Mouse (Mus musculus): Measurements from ENCODE around the gene Rasa4. TPM values are rescaled to one million over a fixed set of nuclear protein-coding genes. Genes with fewer than 3 reads are reported as not detected.

Rasa4 gene
- total and polyA plus RNA-seq, 2 experiments from 2014 or later, result 26.8 to 30.6 TPM

DNA sequence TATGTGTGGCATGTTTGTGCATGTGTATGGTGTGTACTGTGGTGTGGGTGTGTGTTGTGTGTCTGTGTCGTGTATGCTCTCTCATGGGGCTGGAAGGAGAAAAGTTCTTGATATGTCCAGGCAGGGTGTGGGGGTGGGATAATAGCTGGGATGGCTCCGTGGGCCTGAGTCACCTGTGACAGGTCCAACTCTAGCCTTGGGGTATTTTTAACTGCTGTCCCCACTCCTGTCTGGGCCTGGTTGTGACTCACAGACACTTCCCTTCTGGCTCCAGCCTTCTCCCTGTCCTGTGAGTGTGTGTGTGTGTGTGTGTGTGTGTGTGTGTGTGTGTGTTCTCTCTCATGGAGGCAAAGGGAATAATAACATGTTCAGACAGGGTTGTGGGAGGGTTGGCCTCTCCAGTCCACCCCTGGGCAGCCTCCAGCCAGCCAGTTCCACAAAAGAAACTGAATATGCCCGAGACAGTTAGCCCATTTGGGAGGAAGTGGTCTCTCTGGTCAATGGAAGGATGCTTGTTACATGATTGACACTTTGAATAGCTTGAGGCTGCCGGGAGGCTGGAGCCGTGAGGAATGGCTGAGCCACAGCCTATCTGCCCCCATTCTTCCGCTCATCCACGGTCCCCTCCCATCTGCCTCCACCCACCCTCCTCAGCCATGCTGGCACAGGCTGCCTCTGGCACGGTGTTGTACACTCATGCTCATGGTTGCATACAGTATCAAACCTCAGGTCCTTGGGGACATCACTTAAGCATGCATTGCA lies 10.7 kb downstream of the Rasa4 start:
- peaks cover 15% of the 10 kb centered on the region for H3K36me3 ChIP-seq (ENCODE audit: insufficient read depth, low read length)
- WGBS, result 43% methylated on average over 8 of the region's 8 CpGs
- H3K4me1 ChIP-seq (ENCODE audit: insufficient read depth, low read length), result no peaks in the 10 kb centered on the region
- H3K4me2 ChIP-seq (ENCODE audit: low read depth, low read length, poor library complexity, severe bottlenecking), result no peak overlapping the region
- H3K4me3 ChIP-seq (ENCODE audit: low read depth, low read length), result no peak overlapping the region
- H3K27me3 ChIP-seq (ENCODE audit: insufficient read depth, low read length), result no peaks in the 10 kb centered on the region
- TF ChIP-seq CTCF (IDR thresholded peaks at IDR 0.05), result no peak
- DNase-seq (ENCODE audit: low spot score) (peak; percentile 0), ATAC-seq (ENCODE audit: low FRiP score) (no peak)
- no peaks in the 10 kb centered on the region for H3K9me3 ChIP-seq (ENCODE audit: low read length)
- H3K27ac ChIP-seq (ENCODE audit: low read depth, low read length), result no peak overlapping the region
- H3K9ac ChIP-seq (replicated peaks; ENCODE audit: low read length, poor library complexity, severe bottlenecking), result no peak overlapping the region

GRCm38 (mm10) chr5:136095089-136095488 lies 11.4 kb downstream of the Rasa4 start:
- no peak overlapping the region for H3K4me2 ChIP-seq (ENCODE audit: low read depth, low read length, poor library complexity, severe bottlenecking)
- ATAC-seq (ENCODE audit: low FRiP score), result no peak
- no peak for TF ChIP-seq CTCF (IDR thresholded peaks at IDR 0.05)
- H3K36me3 ChIP-seq (ENCODE audit: insufficient read depth, low read length), result peaks cover 15% of the 10 kb centered on the region
- H3K27ac ChIP-seq (ENCODE audit: low read depth, low read length), result no peak overlapping the region
- WGBS, result 66% methylated on average over 7 of the region's 7 CpGs
- H3K4me3 ChIP-seq (ENCODE audit: low read depth, low read length), result no peak overlapping the region
- DNase-seq (ENCODE audit: low spot score), result no peak
- H3K4me1 ChIP-seq (ENCODE audit: insufficient read depth, low read length), result no peaks in the 10 kb centered on the region
- H3K9ac ChIP-seq (replicated peaks; ENCODE audit: low read length, poor library complexity, severe bottlenecking), result no peak overlapping the region
- H3K27me3 ChIP-seq (ENCODE audit: insufficient read depth, low read length), result no peaks in the 10 kb centered on the region
- no peaks in the 10 kb centered on the region for H3K9me3 ChIP-seq (ENCODE audit: low read length)

- Histone ChIP-seq H3K9ac (replicated peaks; ENCODE audit: low read length, poor library complexity, severe bottlenecking) (no peak overlapping the region), H3K4me2 (ENCODE audit: low read depth, low read length, poor library complexity, severe bottlenecking) (no peak overlapping the region), H3K4me1 (ENCODE audit: insufficient read depth, low read length) (no peaks in the 10 kb centered on the region), H3K4me3 (ENCODE audit: low read depth, low read length) (no peak overlapping the region), H3K9me3 (ENCODE audit: low read length) (no peaks in the 10 kb centered on the region), H3K27me3 (ENCODE audit: insufficient read depth, low read length) (no peaks in the 10 kb centered on the region), H3K36me3 (ENCODE audit: insufficient read depth, low read length) (peaks cover 6% of the 10 kb centered on the region; the same call in 1 of the 2 replicates), H3K27ac (ENCODE audit: low read depth, low read length) (no peak overlapping the region)
- DNase-seq (ENCODE audit: low spot score), result no peak
- 79% methylated on average over 10 of the region's 10 CpGs for WGBS
- no peak for TF ChIP-seq CTCF (IDR thresholded peaks at IDR 0.05)
- ATAC-seq (ENCODE audit: low FRiP score), result no peak
Observed at GRCm38 (mm10) chr5:136098536-136098935, 14.8 kb downstream of the Rasa4 start.

- 0 out of 2 replicates have a peak overlapping the region, but pooled peaks have one; percentile 44 for H3K9ac ChIP-seq (replicated peaks; ENCODE audit: low read length, poor library complexity, severe bottlenecking)
- H3K27me3 ChIP-seq (ENCODE audit: insufficient read depth, low read length), result no peaks in the 10 kb centered on the region
- WGBS, result 5% methylated on average over 41 of the region's 41 CpGs
- ATAC-seq (ENCODE audit: low FRiP score) (peak; percentile 83), DNase-seq (ENCODE audit: low spot score) (peak; percentile 88)
- H3K4me3 ChIP-seq (ENCODE audit: low read depth, low read length), result peak overlapping the region; percentile 35
- peak overlapping the region; percentile 61 for H3K4me2 ChIP-seq (ENCODE audit: low read depth, low read length, poor library complexity, severe bottlenecking)
- no peaks in the 10 kb centered on the region for H3K9me3 ChIP-seq (ENCODE audit: low read length)
- TF ChIP-seq CTCF (IDR thresholded peaks at IDR 0.05), result peak; percentile 92
- H3K27ac ChIP-seq (ENCODE audit: low read depth, low read length), result 0 out of 2 replicates have a peak overlapping the region, but pooled peaks have one; percentile 26
- H3K36me3 ChIP-seq (ENCODE audit: insufficient read depth, low read length), result peaks cover 12% of the 10 kb centered on the region; the same call in 1 of the 2 replicates
- no peaks in the 10 kb centered on the region for H3K4me1 ChIP-seq (ENCODE audit: insufficient read depth, low read length)
Observed at GRCm38 (mm10) chr5:136102099-136102820, 18.5 kb downstream of the Rasa4 start.

- Histone ChIP-seq H3K4me1 (ENCODE audit: insufficient read depth, low read length) (no peaks in the 10 kb centered on the region), H3K9ac (replicated peaks; ENCODE audit: low read length, poor library complexity, severe bottlenecking) (no peak overlapping the region), H3K9me3 (ENCODE audit: low read length) (no peaks in the 10 kb centered on the region), H3K36me3 (ENCODE audit: insufficient read depth, low read length) (peaks cover 9% of the 10 kb centered on the region; the same call in 1 of the 2 replicates), H3K4me3 (ENCODE audit: low read depth, low read length) (no peak overlapping the region), H3K27me3 (ENCODE audit: insufficient read depth, low read length) (no peaks in the 10 kb centered on the region), H3K4me2 (ENCODE audit: low read depth, low read length, poor library complexity, severe bottlenecking) (no peak overlapping the region), H3K27ac (ENCODE audit: low read depth, low read length) (no peak overlapping the region)
- peak; percentile 67 for TF ChIP-seq CTCF (IDR thresholded peaks at IDR 0.05)
- DNase-seq (ENCODE audit: low spot score) (no peak), ATAC-seq (ENCODE audit: low FRiP score) (no peak)
- WGBS, result 83% methylated on average over 5 of the region's 5 CpGs
Observed at GRCm38 (mm10) chr5:136104511-136104910, 20.8 kb downstream of the Rasa4 start.

GRCm38 (mm10) chr5:136108486-136108885 lies 24.8 kb downstream of the Rasa4 start:
- H3K36me3 ChIP-seq (ENCODE audit: insufficient read depth, low read length), result 0 out of 2 replicates have a peak, but pooled peaks cover 6% of the 10 kb centered on the region
- no peak overlapping the region for H3K27ac ChIP-seq (ENCODE audit: low read depth, low read length)
- no peak overlapping the region for H3K4me2 ChIP-seq (ENCODE audit: low read depth, low read length, poor library complexity, severe bottlenecking)
- ATAC-seq (ENCODE audit: low FRiP score), result no peak
- H3K27me3 ChIP-seq (ENCODE audit: insufficient read depth, low read length), result no peaks in the 10 kb centered on the region
- no peaks in the 10 kb centered on the region for H3K4me1 ChIP-seq (ENCODE audit: insufficient read depth, low read length)
- H3K4me3 ChIP-seq (ENCODE audit: low read depth, low read length), result no peak overlapping the region
- H3K9ac ChIP-seq (replicated peaks; ENCODE audit: low read length, poor library complexity, severe bottlenecking), result no peak overlapping the region
- TF ChIP-seq CTCF (IDR thresholded peaks at IDR 0.05), result no peak
- 63% methylated on average over 2 of the region's 2 CpGs for WGBS
- no peaks in the 10 kb centered on the region for H3K9me3 ChIP-seq (ENCODE audit: low read length)
- no peak for DNase-seq (ENCODE audit: low spot score)
